Mouse (Mus musculus) spleen, adult 12 weeks (tissue): ENCODE data around the gene Rps6kc1.

Experiments
- DNase-seq: peaks from one replicate; pipeline ENCODE4 v3.0.0; 2022; ENCODE audit warnings: low spot score

Gene Rps6kc1

DNA sequence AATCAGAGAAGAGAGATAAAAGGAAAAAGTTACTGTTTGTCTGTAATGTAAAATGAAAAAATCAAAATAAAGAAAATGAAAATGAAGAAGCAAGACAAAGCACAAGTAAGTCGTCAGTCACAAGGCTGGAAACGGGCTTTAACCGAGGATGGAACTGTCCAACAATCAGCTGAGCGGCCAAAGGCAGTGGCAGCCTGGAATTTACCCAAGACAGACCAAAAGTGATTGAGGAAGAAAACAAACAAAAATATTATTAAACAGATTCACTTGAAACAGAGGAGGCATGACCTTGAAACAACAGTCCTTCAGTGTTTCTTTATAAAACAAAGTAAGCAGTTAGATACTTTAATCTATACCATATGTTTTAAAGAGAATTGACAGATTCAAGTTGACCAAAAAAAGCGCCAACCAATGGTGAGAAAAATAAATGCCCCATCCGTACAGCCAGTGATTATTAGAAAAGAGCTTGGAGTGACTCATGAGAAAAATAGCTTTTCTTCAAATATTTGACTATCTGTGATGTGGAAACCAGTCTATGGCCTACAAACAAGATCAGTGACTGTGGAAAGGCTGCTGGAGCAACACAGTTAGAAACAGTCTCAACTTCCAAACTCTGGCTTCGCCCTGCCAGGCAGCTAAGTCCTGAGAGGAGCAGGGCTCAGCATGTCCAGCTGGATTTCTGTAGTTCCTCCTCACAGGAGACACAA, 77.2 kb downstream of the Rps6kc1 start:
- DNase-seq, result no peak

- DNase-seq, result no peak
These were observed 78.5 kb downstream of the Rps6kc1 start for GRCm38 (mm10) chr1:190832965-190833630.

DNA sequence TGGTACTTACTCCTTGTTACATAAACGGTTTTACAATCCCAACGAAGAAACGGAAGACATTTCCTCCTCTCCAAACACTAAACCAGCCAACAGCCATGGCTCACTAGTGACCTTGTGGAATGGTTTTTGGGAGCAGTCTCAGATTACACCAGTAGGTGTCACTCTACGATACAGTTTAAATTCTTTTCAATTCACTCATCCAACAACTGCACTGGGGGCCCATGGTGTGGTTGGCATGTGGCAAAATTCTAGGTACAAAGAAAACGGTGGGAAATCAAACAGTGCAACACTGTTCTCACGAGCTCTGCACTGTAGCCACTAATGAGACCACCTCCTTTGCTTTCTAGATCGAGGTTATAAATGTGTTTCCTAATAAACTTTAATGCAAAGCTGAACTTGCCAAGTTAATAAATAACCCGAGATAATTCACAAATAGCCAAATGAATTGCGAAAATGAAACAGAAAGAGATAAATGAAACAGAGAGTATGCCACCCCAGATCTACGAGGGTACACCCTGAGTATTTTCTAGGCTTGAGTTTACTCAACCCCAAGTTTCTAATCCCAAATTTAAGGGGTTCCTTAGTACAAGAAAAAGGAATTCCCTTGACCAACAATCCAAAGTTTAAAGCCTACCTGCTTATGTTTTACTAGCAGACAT, 79.6 kb downstream of the Rps6kc1 start:
- DNase-seq, result no peak

GRCm38 (mm10) chr1:190826486-190827034, 85.0 kb downstream of the Rps6kc1 start:
- no peak for DNase-seq

GRCm38 (mm10) chr1:190823745-190824144, 87.8 kb downstream of the Rps6kc1 start:
- no peak for DNase-seq

DNA sequence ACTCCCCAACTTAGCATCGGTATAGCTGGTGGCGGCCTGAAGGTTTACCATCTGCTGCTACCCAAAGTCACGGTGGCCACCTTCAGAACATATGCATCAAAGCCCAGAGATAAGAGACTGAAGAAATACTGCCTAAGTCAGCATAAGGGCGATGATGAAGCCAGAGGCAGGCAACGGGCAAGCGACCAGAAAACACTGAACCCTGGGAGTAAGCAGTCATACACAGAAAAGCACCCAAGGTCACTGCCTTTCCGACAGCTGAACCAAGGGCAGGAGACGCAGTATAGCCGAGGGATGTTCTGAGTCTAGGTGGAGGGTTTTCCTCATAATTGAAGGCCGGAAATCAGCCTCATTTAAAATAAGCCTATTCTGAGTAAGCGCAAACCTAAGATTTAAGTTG, 95.4 kb downstream of the Rps6kc1 start:
- no peak for DNase-seq

GRCm38 (mm10) chr1:190810408-190810807, 101.2 kb downstream of the Rps6kc1 start:
- no peak for DNase-seq

DNA sequence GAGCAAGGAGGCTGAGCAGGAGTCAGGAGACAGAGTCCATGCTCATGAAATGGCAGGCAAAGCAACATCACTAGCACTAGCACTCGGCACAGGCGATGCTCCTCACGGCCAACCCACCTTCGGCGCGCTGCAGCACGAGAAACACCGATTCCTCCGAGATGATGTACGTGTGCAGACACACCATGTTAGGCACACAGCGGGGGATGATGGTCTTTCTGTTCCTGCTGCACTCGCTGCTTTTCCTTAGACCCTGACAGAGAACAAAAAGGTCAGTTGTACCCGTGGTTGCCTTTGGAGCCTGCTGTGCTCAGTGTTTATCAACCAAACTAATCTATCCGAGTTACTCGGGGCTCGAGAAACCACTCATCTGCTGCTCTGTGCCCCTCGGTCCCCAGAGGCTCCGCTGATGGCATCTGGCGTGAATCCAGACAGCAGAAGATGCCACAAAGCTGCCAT, 102.8 kb downstream of the Rps6kc1 start:
- no peak for DNase-seq

GRCm38 (mm10) chr1:190806817-190807216, 104.8 kb downstream of the Rps6kc1 start:
- DNase-seq, result no peak

GRCm38 (mm10) chr1:190798668-190799067, 112.9 kb downstream of the Rps6kc1 start:
- DNase-seq, result no peak

GRCm38 (mm10) chr1:190797483-190798058, 114.0 kb downstream of the Rps6kc1 start:
- no peak for DNase-seq

GRCm38 (mm10) chr1:190796745-190797482, 114.7 kb downstream of the Rps6kc1 start:
- no peak for DNase-seq

GRCm38 (mm10) chr1:190791638-190792037, 119.9 kb downstream of the Rps6kc1 start:
- no peak for DNase-seq

- no peak for DNase-seq
These were observed 120.8 kb downstream of the Rps6kc1 start for GRCm38 (mm10) chr1:190790720-190791119.

GRCm38 (mm10) chr1:190777660-190778059, 133.9 kb downstream of the Rps6kc1 start:
- DNase-seq, result no peak

GRCm38 (mm10) chr1:190776260-190776659, 135.3 kb downstream of the Rps6kc1 start:
- no peak for DNase-seq

GRCm38 (mm10) chr1:190772088-190772885, 139.3 kb downstream of the Rps6kc1 start:
- no peak for DNase-seq

- DNase-seq, result no peak
These were observed 141.8 kb downstream of the Rps6kc1 start for GRCm38 (mm10) chr1:190769748-190770147.

DNA sequence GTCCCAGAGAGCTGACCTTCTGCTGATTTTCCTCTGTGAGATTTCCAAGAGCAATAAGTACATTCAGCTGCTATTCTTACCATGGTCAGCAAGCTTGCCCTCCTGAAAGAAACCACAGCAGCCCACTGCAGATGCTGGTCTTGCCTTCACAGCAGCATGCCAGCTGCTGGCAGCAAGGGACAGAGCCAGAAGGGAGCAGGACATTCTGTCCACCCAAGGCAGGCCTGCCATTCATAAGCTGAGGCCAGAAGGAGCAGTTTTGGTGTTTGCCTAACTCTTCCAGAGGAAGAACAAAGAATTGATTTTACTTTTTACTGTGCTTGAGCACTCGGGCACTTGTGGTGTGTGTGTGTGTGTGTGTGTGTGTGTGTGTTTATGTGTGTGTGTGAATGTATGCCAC, 143.3 kb downstream of the Rps6kc1 start:
- DNase-seq, result no peak

- no peak for DNase-seq
These were observed 143.9 kb downstream of the Rps6kc1 start for GRCm38 (mm10) chr1:190767621-190768020.

DNA sequence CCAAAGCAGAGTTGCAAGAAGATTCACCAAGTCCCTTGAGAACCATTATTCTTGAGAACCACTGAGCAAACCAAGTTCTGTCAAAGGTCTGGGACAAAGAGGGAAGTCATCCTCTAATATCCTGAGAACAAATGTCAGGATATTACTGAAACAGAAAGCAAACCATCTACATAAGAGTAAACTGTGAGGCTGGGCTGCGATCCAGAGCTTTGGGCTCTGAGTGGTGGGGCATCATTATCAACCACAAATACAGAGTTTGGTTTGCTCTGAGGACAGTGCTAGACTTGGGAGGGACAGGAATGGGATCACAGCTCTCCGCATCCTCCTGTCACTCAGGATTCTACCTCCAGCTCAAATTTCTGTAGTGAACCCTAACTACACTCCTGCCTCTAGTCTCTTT, 144.8 kb downstream of the Rps6kc1 start:
- DNase-seq, result no peak
